Mouse (Mus musculus) forebrain, embryonic 16.5 days (tissue): ENCODE data around the gene Mxd1. TPM values are rescaled to one million over a fixed set of nuclear protein-coding genes. Genes with fewer than 3 reads are reported as not detected.
A peak's percentile ranks its signal among the peaks of the same experiment; 100 is the strongest.

Experiments
- ATAC-seq: fragments of 200-750 bp; cut with Nextera tagmentation; 2 replicates; pipeline ENCODE4 v1.8.0; 2017; ENCODE audit warnings: mild to moderate bottlenecking, moderate library complexity
- H3K27ac ChIP-seq: fragments of 300-500 bp; sonication (generic); 2 replicates; pipeline ENCODE4 v1.5.1; 2014; ENCODE audit warnings: low read length, control low read depth
- H3K27me3 ChIP-seq: fragments of 300-500 bp; sonication (generic); replicated peaks from 2 replicates; pipeline ENCODE4 v1.6.1; 2014; ENCODE audit warnings: low read length; ENCODE audit not compliant: control insufficient read depth, insufficient read depth
- H3K36me3 ChIP-seq: fragments of 300-500 bp; sonication (generic); 2 replicates; pipeline ENCODE4 v1.6.1; 2014; ENCODE audit not compliant: control insufficient read depth, insufficient read depth
- H3K4me1 ChIP-seq: fragments of 300-500 bp; sonication (generic); replicated peaks from 2 replicates; pipeline ENCODE4 v1.6.1; 2014; ENCODE audit warnings: low read length; ENCODE audit not compliant: control insufficient read depth, insufficient read depth
- H3K4me2 ChIP-seq: fragments of 300-500 bp; sonication (generic); 2 replicates; pipeline ENCODE4 v1.6.1; 2014; ENCODE audit warnings: mild to moderate bottlenecking, low read length, control low read depth
- H3K4me3 ChIP-seq: fragments of 300-500 bp; sonication (generic); replicated peaks from 2 replicates; pipeline ENCODE4 v1.5.1; 2014; ENCODE audit warnings: mild to moderate bottlenecking, low read length, control low read depth
- H3K9ac ChIP-seq: fragments of 300-500 bp; sonication (generic); replicated peaks from 2 replicates; pipeline ENCODE4 v1.6.1; 2014; ENCODE audit warnings: low read depth, low read length, control low read depth
- H3K9me3 ChIP-seq: fragments of 300-500 bp; sonication (generic); 2 replicates; pipeline ENCODE4 v1.6.1; 2016; ENCODE audit warnings: low read length; ENCODE audit not compliant: control insufficient read depth
- WGBS: fragments of 180-500 bp; shearing (Covaris S2); extraction: QIAGEN DNeasy Blood & Tissue Kit; methylation state at CpG from one replicate; pipeline ENCODE4 v1.1.7; 2014; 5-methylcytosine and 5-hydroxymethylcytosine counted together
- polyA plus RNA-seq: library from polyadenylated mRNA; unstranded; fragments of >200 nt; fragmentation: Nextera tagmentation; extraction: Ambion mirVana; gene quantifications from 2 replicates; pipeline ENCODE4 v1.2.1, GENCODE M21; 2015

The Mxd1 gene
- polyA plus RNA-seq, 1 experiment from 2014 or later, result 23.2 TPM

- Histone ChIP-seq H3K4me1 (peaks cover 6% of the 10 kb centered on the region; the same call in 1 of the 2 replicates), H3K27ac (no peak overlapping the region), H3K27me3 (no peaks in the 10 kb centered on the region), H3K9ac (no peak overlapping the region), H3K4me3 (no peak overlapping the region), H3K9me3 (no peaks in the 10 kb centered on the region), H3K4me2 (no peak overlapping the region), H3K36me3 (no peaks in the 10 kb centered on the region)
- WGBS, result 19% methylated on average over 4 of the region's 4 CpGs
- peak; percentile 40; the same call in 1 of the 2 replicates for ATAC-seq
These were observed 69.8 kb downstream of the Mxd1 start for GRCm38 (mm10) chr6:86599197-86599596.

- Histone ChIP-seq H3K36me3 (no peaks in the 10 kb centered on the region), H3K4me2 (no peak overlapping the region), H3K4me3 (no peak overlapping the region), H3K27ac (no peak overlapping the region), H3K27me3 (no peaks in the 10 kb centered on the region), H3K9me3 (no peaks in the 10 kb centered on the region), H3K4me1 (peaks cover 6% of the 10 kb centered on the region; the same call in 1 of the 2 replicates), H3K9ac (no peak overlapping the region)
- 0 out of 2 replicates have a peak, but pooled peaks have one; percentile 33 for ATAC-seq
- WGBS, result 74% methylated on average over 5 of the region's 5 CpGs
These were observed 70.2 kb downstream of the Mxd1 start for GRCm38 (mm10) chr6:86598742-86599193.

Other genes with a start within 250 kb of the Mxd1 start
- not detected in 2 replicates for gene Gm44790, start 242.5 kb downstream of the Mxd1 start, polyA plus RNA-seq
- 34.2 and 36.0 TPM in 2 replicates for gene C87436, start 230.8 kb downstream of the Mxd1 start, polyA plus RNA-seq
- 256 and 326 TPM in 2 replicates for gene Pcbp1, start 142.8 kb downstream of the Mxd1 start, polyA plus RNA-seq
- 0.92 and 1.6 TPM in 2 replicates for gene Asprv1, start 41.0 kb downstream of the Mxd1 start, polyA plus RNA-seq
- 103 and 106 TPM in 2 replicates for gene Snrnp27, start 15.4 kb upstream of the Mxd1 start, polyA plus RNA-seq
- gene Gmcl1, start 64.2 kb upstream of the Mxd1 start, polyA plus RNA-seq, result 41.9 and 47.2 TPM in 2 replicates
- 6.1 and 6.7 TPM in 2 replicates for gene Anxa4, start 124.4 kb upstream of the Mxd1 start, polyA plus RNA-seq
- 36.8 and 36.9 TPM in 2 replicates for gene Aak1, start 180.4 kb upstream of the Mxd1 start, polyA plus RNA-seq